Mouse (Mus musculus) lung, postnatal 0 days (tissue): ENCODE results near the gene Fam126b.

Experiments used
- CTCF ChIP-seq: IDR thresholded peaks from 2 replicates; pipeline ENCODE4 v1.5.1; 2016; ENCODE audit warnings: antibody characterized with exemption, mild to moderate bottlenecking
- EP300 ChIP-seq: IDR thresholded peaks from 2 replicates; pipeline ENCODE4 v1.6.1; 2016; ENCODE audit warnings: antibody characterized with exemption, mild to moderate bottlenecking, control low read depth

DNA sequence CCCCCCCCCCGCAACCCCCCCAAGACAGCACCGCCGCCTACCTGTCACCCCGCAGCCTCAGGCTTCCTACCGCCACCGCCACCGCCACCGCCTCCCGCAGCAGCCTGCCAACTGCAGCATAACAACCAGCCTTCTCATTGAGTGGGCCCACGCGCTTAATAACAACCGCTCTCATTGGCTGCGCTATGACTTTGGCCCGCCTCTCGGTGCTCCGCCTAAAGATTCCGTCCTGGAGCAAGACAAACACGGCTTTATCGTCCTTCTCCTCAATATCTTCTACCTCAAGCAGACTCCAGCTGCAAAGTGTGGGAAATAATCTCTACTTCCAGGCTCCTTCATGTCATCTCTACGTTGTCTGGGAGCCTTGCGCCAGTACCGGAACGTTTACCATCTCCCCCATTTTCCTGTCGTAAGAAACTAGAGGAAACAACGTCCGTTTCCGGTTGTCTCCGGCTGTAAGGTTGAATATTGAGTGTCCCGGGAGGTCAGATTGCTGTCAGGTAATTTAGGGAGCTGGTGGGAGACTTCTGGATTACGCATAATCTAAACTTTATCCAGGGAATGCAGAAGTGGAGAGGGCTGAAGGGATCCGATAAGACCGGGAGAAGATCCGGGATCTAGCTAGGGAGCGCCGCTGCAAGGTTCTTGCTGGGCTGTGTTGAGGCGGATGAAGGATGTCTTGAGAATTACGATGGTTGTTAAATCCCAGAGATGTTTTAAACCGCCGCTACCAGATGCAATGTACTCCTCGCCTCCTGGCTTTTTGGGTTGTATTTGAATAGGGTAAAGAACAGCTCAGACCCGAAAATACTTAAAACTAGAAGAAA lies at the start of gene Fam126b, which contains the start of gene Ndufb3:
- no peak for TF ChIP-seq CTCF
- TF ChIP-seq EP300, result peak; percentile 60
